Mouse (Mus musculus): ENCODE results near the gene Olfr668. TPM values are rescaled to one million over a fixed set of nuclear protein-coding genes. Genes with fewer than 3 reads are reported as not detected.
"Not testable (repeated sequence)": the region's sequence is repeated elsewhere in the genome, so short reads cannot be mapped to it uniquely, and the experiment has no call there.

The Olfr668 gene
- polyA plus RNA-seq (2011; ENCODE audit: insufficient read depth, insufficient read length, low read depth, missing spikeins) = not detected in 2 replicates

DNA sequence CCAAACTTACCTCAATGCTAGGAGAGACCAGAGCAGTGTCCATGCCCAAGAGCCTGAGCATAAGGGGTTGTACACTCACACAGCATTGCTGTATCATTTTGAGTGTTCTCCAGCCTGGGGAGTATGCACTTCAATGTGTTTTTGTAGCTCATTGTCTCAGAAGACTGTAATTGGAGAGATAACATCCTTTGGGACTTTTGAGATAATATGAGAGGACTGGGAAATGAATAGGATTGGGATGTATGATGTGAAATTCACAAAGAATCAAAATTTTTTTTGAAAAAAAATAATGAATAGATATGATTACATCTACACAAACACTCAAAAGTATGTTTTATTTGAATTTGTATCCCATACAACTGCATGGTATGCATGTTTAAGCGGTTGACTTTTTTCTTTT, at the start of gene Olfr668:
Olfr668 (minus strand) TSS at position 101 of the 400 bp plus-strand sequence.
- H3K9me3 ChIP-seq (replicated peaks; ENCODE audit: control insufficient read depth, insufficient read depth, low read length, poor library complexity, severe bottlenecking) = no peaks in the 10 kb centered on the region
- no peak within 1 kb of the TSS for H3K9ac ChIP-seq (ENCODE audit: low read depth, poor library complexity, severe bottlenecking)
- no peaks in the 10 kb centered on the region for H3K27me3 ChIP-seq (ENCODE audit: control insufficient read depth, insufficient read depth, low read length, poor library complexity, severe bottlenecking)

DNA sequence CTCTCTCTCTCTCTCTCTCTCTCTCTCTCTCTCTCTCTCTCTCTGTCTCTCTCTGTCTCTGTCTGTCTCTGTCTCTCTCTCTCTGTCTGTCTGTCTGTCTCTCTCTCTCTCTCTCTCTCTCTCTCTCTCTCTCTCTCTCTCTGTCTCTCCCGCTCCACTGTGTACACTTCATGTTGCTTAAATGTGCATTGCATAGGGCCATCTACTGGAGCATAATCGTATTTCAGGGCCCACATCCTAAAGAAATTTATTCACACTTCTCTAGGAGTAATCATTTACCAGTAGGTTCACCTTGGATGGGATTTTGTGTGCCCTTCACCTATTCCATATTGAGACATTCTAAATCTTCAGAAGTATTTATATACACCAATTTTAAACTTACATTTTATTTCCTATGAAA, 44.6 kb upstream of the Olfr668 start:
- H3K27me3 ChIP-seq (ENCODE audit: control insufficient read depth, insufficient read depth, low read length, poor library complexity, severe bottlenecking); H3K36me3 ChIP-seq (ENCODE audit: control insufficient read depth, insufficient read depth, low read length, poor library complexity, severe bottlenecking); H3K9me3 ChIP-seq (replicated peaks; ENCODE audit: control insufficient read depth, insufficient read depth, low read length, poor library complexity, severe bottlenecking); H3K4me1 ChIP-seq (ENCODE audit: control insufficient read depth, insufficient read depth, low read length); H3K9ac ChIP-seq (ENCODE audit: low read depth, poor library complexity, severe bottlenecking); H3K4me3 ChIP-seq (ENCODE audit: low read depth, low read length); H3K27ac ChIP-seq (ENCODE audit: insufficient read depth, low read length): not testable (repeated sequence)

More for the DNA sequence above, at the start of gene Olfr668:
- H3K27ac ChIP-seq (ENCODE audit: insufficient read depth, low read length) = no peak within 1 kb of the TSS
- H3K4me1 ChIP-seq (ENCODE audit: control insufficient read depth, insufficient read depth, low read length) = no peaks in the 10 kb centered on the region
- H3K4me3 ChIP-seq (ENCODE audit: low read depth, low read length) = no peak within 1 kb of the TSS
- no peaks in the 10 kb centered on the region for H3K36me3 ChIP-seq (ENCODE audit: control insufficient read depth, insufficient read depth, low read length, poor library complexity, severe bottlenecking)
- TF ChIP-seq EP300 (IDR thresholded peaks at IDR 0.05; ENCODE audit: insufficient read depth, low read depth, low read length) (no peak), CTCF (IDR thresholded peaks at IDR 0.05; ENCODE audit: low read depth, low read length) (no peak), POLR2A (IDR thresholded peaks at IDR 0.05; ENCODE audit: insufficient read depth, low read length) (no peak)

- TF ChIP-seq CTCF (IDR thresholded peaks at IDR 0.05; ENCODE audit: low read depth, low read length) (no peak), POLR2A (IDR thresholded peaks at IDR 0.05; ENCODE audit: insufficient read depth, low read length) (no peak), EP300 (IDR thresholded peaks at IDR 0.05; ENCODE audit: insufficient read depth, low read depth, low read length) (no peak)
- no peaks in the 10 kb centered on the region for H3K4me1 ChIP-seq (ENCODE audit: control insufficient read depth, insufficient read depth, low read length)
- no peak within 1 kb of the TSS for H3K4me3 ChIP-seq (ENCODE audit: low read depth, low read length)
- no peak within 1 kb of the TSS for H3K9ac ChIP-seq (ENCODE audit: low read depth, poor library complexity, severe bottlenecking)
- H3K36me3 ChIP-seq (ENCODE audit: control insufficient read depth, insufficient read depth, low read length, poor library complexity, severe bottlenecking) = no peaks in the 10 kb centered on the region
- no peaks in the 10 kb centered on the region for H3K9me3 ChIP-seq (replicated peaks; ENCODE audit: control insufficient read depth, insufficient read depth, low read length, poor library complexity, severe bottlenecking)
- no peaks in the 10 kb centered on the region for H3K27me3 ChIP-seq (ENCODE audit: control insufficient read depth, insufficient read depth, low read length, poor library complexity, severe bottlenecking)
- no peak within 1 kb of the TSS for H3K27ac ChIP-seq (ENCODE audit: insufficient read depth, low read length)
Observed at GRCm38 (mm10) chr7:104962520-104962919, 34.7 kb upstream of the Olfr668 start, which contains the start of gene Olfr670. Gene Olfr670, minus strand, starts transcription at chr7:104962620.

- H3K9me3 ChIP-seq (replicated peaks; ENCODE audit: control insufficient read depth, insufficient read depth, low read length, poor library complexity, severe bottlenecking); H3K4me3 ChIP-seq (ENCODE audit: low read depth, low read length); H3K9ac ChIP-seq (ENCODE audit: low read depth, poor library complexity, severe bottlenecking); H3K36me3 ChIP-seq (ENCODE audit: control insufficient read depth, insufficient read depth, low read length, poor library complexity, severe bottlenecking); H3K27ac ChIP-seq (ENCODE audit: insufficient read depth, low read length); H3K27me3 ChIP-seq (ENCODE audit: control insufficient read depth, insufficient read depth, low read length, poor library complexity, severe bottlenecking); H3K4me1 ChIP-seq (ENCODE audit: control insufficient read depth, insufficient read depth, low read length): not testable (repeated sequence)
Observed at GRCm38 (mm10) chr7:104950234-104950633, 22.4 kb upstream of the Olfr668 start.

- Histone ChIP-seq H3K9me3 (replicated peaks; ENCODE audit: control insufficient read depth, insufficient read depth, low read length, poor library complexity, severe bottlenecking) (no peaks in the 10 kb centered on the region), H3K4me1 (ENCODE audit: control insufficient read depth, insufficient read depth, low read length) (no peaks in the 10 kb centered on the region), H3K4me3 (ENCODE audit: low read depth, low read length) (no peak within 1 kb of the TSS), H3K9ac (ENCODE audit: low read depth, poor library complexity, severe bottlenecking) (no peak within 1 kb of the TSS), H3K27ac (ENCODE audit: insufficient read depth, low read length) (no peak within 1 kb of the TSS), H3K27me3 (ENCODE audit: control insufficient read depth, insufficient read depth, low read length, poor library complexity, severe bottlenecking) (no peaks in the 10 kb centered on the region), H3K36me3 (ENCODE audit: control insufficient read depth, insufficient read depth, low read length, poor library complexity, severe bottlenecking) (no peaks in the 10 kb centered on the region)
- no peak for TF ChIP-seq CTCF (IDR thresholded peaks at IDR 0.05; ENCODE audit: low read depth, low read length)
- TF ChIP-seq EP300 (IDR thresholded peaks at IDR 0.05; ENCODE audit: insufficient read depth, low read depth, low read length) = no peak
- TF ChIP-seq POLR2A (IDR thresholded peaks at IDR 0.05; ENCODE audit: insufficient read depth, low read length) = no peak
Observed at GRCm38 (mm10) chr7:104933940-104934339, 6.1 kb upstream of the Olfr668 start, which contains the start of gene Olfr669. Gene Olfr669, plus strand, starts transcription at chr7:104934240.

DNA sequence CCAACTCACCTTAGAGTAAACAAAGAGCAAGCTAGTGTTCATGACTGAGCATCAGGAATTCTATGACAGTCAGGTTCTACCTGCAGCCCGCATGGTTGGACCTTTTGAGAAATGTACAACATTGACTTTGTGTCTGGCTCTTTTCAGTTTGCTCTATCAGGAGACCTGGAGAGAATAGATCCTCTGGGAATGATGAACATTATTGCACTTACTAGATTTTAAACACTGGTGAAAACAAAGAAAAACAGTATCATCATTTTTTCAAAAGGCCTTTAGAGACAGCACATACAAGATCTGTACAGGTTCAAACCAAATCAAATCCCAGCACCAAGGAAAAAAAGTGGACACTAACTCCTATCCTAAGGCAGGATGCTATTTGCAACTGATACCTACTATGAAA, 6.5 kb downstream of the Olfr668 start, which contains the start of gene Olfr667:
Olfr667 (minus strand) TSS at position 101 of the 400 bp plus-strand sequence.
- no peaks in the 10 kb centered on the region for H3K4me1 ChIP-seq (ENCODE audit: control insufficient read depth, insufficient read depth, low read length)
- TF ChIP-seq CTCF (IDR thresholded peaks at IDR 0.05; ENCODE audit: low read depth, low read length) = no peak
- TF ChIP-seq EP300 (IDR thresholded peaks at IDR 0.05; ENCODE audit: insufficient read depth, low read depth, low read length) = no peak
- no peak for TF ChIP-seq POLR2A (IDR thresholded peaks at IDR 0.05; ENCODE audit: insufficient read depth, low read length)
- no peaks in the 10 kb centered on the region for H3K27me3 ChIP-seq (ENCODE audit: control insufficient read depth, insufficient read depth, low read length, poor library complexity, severe bottlenecking)
- H3K27ac ChIP-seq (ENCODE audit: insufficient read depth, low read length) = no peak within 1 kb of the TSS
- no peak within 1 kb of the TSS for H3K9ac ChIP-seq (ENCODE audit: low read depth, poor library complexity, severe bottlenecking)
- no peaks in the 10 kb centered on the region for H3K9me3 ChIP-seq (replicated peaks; ENCODE audit: control insufficient read depth, insufficient read depth, low read length, poor library complexity, severe bottlenecking)
- H3K36me3 ChIP-seq (ENCODE audit: control insufficient read depth, insufficient read depth, low read length, poor library complexity, severe bottlenecking) = no peaks in the 10 kb centered on the region
- H3K4me3 ChIP-seq (ENCODE audit: low read depth, low read length) = no peak within 1 kb of the TSS
